Mouse (Mus musculus) liver, postnatal 0 days (tissue): ENCODE measurements around the gene Spata5.

Source experiments
- CTCF ChIP-seq: sonication (generic); IDR thresholded peaks from 2 replicates; pipeline ENCODE4 v1.5.1; 2016; ENCODE audit warnings: antibody characterized with exemption, low read depth
- EP300 ChIP-seq: IDR thresholded peaks from 2 replicates; pipeline ENCODE4 v1.6.1; 2016; ENCODE audit warnings: antibody characterized with exemption, low read depth, mild to moderate bottlenecking

DNA sequence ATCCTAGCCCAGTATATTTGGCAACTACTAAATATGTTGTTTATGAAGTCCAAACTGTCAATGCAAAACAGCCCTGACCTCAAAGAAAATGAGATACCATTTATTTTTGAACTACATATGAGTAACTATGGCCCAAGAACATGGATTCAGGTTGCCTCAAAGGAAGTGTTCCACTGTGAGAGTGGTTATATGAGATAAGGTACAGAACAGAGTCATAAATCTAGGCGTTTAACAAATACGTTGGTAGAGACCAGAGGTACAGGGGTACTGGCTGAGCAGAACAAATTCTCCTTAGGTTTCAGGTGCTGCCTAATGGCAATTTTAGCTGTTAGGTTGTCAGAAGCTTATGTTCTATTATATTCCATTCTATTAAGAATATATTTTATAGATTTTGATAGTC lies 67.9 kb downstream of the Spata5 start:
- TF ChIP-seq CTCF (no peak), EP300 (no peak)
